Mouse (Mus musculus) lung, postnatal 10 days (tissue): Measurements from ENCODE around the gene Arhgef3.
"Not testable (repeated sequence)": the region's sequence is repeated elsewhere in the genome, so short reads cannot be mapped to it uniquely, and the experiment has no call there.

Experiments
- DNase-seq: peaks from one replicate; pipeline ENCODE4 v3.0.0; 2021

Gene Arhgef3

DNA sequence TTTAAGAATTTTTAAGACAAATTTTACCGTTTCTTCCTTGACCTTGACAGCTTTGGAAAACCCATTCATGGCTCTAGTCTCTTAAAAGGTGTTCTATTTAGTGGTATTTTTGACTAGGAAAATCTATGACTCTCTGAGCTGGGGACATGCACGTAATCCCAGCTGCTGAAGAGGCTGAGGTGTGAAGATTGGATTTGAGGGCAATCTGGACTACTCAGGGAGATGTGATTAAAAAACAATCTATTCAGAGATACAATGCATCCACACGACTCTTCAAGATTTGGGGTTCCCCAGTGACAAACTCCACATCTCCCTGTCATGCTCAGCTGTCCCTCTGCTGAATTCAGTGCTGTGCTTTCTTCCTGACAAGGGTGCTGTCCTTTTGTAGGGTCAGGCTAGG, 84.4 kb downstream of the Arhgef3 start:
- DNase-seq, result no peak

DNA sequence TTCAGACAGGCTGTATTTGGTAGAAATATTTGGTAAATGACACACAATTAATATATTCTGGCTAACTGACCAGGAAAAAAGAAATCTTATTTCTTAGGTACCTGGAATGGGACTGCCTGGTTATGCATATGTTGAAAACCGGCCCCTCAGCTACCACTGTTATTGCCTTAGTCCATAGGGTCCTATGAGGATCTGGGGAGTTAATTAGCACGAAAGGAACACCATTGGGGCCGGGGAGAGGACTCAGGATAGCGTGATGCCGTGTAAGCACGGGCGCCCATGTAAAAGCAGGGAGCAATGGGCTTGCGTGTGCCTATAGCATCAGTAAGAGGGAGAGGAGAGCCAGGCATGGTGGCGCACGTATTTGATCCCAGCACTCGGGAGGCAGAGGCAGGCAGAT, 85.2 kb downstream of the Arhgef3 start:
- DNase-seq, result no peak

DNA sequence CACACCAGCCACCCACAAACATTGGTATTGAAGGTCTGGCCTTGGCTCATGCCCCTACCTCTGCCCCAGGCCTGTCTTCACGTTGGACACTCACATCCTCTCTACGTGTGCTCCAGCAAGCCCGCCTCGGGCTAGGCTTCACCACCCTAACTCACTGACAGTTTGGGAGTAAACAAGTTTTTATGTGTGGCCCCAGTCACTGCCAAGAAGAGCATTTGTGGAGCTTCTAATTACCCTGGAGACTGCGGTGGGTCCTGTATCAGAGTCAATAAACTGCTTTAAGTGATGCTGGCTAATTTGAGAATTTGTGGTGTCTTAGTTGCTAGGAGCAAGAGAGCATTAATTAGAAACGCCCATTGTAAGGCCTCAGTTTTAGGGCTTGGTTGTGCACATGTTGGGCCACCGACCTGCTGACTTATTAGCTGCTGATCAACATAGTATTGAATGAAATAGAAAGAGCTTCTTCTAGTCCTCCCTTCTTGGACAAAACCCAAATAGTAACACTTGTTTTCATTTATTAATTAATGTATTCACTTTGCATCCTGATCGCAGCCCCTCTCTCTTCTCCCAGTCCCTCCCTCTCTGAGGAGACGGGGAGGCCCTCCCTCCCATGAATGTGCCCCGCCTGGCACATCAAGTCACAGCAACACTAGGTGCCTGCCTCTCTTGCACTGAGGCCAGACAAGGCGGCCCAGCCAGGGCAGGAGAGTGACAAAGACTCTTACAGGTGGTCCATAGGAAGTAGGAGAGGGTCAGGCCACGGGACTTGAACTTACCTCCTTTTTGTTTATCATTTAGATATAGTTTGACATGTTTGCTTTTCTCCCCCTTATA, 86.3 kb downstream of the Arhgef3 start:
- DNase-seq, result no peak

DNA sequence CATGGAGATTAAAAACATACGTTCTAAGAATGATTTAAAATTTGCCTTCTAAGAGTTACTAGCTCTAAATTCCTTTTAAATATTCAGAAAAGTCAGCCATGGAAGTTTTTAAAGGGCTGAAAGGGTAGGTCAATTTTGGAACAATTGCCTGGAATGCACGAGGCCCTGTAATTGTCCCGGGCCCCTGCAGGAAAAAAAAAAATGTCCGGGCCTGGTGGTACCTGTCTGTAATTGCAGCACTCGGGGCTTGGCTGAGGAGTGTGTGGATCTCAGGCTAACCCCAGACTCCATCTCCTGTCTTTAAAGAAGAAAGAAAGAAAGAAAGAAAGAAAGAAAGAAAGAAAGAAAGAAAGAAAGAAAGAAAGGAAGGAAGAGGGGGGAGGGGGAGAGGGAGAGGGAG, 87.1 kb downstream of the Arhgef3 start:
- DNase-seq, result no peak

DNA sequence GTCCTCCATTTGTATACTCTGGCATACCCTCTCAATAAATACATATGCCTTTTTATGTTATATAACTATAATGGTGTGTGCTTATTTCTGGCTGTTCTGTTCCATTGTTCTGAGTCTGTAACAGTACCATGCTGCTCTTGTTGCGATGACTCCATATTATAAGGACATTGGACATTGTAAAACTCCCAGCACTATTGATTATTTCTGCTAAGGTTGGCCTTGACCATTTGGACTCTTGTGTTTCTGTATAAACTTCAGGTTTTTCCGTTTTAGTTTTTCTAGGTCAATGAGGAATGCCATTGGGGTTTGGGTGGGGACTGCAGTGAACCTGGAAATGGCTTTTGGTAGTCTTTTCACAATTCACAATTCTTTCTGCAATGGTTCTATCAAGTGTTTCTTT, 90.0 kb downstream of the Arhgef3 start:
- no peak for DNase-seq

DNA sequence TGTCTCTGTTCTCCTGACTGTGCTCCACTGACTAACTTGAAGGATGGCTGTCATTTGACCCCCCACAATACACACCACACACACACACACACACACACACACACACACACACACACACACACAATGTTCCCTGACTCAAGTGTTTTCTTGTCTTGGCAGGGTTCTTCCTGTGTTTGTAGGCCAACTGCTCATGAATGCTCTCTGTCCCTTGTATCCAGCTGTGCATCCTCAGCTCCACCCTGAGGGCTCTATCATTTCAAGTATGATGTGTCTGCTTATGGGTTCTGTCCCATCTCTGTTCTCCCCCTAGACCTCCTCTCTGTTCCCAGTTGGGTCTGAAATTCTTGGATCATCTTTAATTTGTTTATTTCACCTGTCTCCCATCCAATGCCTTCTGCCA, 91.7 kb downstream of the Arhgef3 start:
- DNase-seq, result peak; percentile 47

DNA sequence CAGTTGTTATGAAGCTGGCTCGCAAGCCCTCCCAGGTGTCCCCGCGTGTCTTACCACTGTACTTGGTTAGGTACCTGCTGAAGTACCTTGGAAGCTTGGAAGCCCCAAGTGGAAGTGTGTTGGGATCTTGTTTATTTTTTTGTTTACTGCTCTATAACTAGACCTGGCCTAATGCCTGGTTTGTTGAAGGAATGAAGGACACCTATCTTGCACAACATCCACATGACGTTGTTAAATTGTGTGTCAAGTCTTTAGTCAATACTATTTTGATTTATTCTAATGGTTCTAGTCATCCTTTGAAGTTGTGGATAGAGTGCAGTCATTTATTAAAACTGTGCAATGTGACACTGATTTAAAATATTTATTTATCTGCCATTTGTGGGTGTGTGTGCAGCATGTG, 94.8 kb downstream of the Arhgef3 start:
- no peak for DNase-seq

DNA sequence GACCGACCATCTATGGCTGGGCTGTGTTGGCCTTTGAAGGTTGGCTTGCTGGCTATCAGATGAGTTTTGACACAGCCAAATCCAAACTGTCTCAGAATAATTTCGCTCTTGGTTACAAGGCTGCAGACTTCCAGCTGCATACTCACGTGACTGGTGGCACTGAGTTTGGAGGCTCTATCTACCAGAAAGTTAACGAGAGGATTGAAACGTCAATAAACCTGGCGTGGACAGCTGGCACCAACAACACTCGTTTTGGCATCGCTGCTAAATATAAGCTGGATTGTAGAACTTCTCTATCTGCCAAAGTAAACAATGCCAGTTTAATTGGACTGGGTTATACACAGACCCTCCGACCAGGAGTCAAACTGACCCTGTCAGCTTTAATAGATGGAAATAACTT, 96.1 kb downstream of the Arhgef3 start:
- DNase-seq, result not testable (repeated sequence)

DNA sequence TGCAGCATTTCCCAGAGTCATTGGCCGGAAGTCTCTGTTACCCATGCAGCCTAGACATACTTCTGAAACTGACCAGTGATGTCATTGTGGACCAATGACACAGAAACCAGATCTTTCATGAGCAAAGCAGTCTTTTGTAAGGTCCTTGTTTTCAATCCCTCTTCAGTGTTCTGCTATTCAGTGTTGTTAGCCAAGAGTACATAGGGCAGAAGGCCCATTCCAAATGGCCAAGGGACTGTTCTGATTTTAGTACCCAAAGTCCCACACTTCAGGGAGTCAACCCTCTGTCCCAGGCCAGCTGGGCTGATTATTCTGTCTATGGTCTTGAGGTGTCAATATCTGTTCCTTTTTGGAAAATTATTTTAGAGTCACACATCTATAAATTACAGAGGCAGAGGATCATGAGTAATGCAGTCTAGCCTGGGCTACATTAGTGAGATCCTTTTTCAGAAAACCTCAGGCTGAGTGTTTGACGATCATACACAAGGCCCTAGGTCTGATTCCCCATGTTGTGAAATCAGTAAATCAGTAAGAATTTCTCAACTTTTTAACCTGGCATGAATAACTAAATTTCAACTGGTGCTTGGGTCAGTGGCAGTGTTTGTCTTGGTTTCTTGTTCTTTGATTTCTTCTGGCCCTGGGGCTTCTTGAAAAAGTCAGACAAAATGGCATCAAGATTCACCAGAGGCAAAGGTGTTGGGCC, 97.2 kb downstream of the Arhgef3 start:
- no peak for DNase-seq

DNA sequence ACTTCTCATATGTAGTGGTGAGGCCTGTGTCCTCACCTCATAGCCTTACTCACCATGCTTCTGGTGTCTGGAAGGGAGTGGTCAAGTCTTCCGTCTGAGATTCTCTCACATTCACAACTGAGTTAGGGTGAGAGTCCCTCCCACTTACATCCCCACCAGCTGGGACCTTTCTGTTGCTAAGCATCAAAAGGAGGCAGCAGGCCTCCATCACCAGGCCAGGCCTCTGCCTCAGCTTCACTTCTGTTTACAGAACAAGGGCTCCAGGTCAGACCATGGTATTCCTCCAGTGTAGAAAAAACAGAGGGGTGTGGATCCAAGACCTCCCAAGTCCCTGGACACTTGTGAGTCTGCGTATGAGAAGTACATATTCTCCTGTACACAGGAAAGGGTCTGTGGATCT, 99.5 kb downstream of the Arhgef3 start:
- DNase-seq, result no peak

DNA sequence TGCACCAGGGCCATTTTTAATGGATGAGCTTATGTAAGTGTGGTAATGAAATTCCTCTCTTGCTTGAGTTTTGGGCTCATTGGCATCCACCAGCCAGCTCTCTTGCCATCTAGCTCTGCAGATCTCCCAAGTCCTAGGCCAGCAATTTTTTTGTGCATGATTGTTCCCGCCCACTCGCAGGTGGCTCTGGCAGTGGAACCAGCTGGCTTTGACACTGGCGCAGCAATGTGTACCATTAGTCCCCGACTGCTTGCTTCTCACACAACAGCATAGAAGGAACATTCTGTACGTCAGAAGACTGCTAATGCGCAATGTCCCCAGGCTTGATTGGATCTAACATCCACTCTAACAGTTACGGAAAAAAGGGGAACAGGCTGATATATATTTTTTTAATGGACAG, 105.0 kb downstream of the Arhgef3 start:
- DNase-seq, result no peak

DNA sequence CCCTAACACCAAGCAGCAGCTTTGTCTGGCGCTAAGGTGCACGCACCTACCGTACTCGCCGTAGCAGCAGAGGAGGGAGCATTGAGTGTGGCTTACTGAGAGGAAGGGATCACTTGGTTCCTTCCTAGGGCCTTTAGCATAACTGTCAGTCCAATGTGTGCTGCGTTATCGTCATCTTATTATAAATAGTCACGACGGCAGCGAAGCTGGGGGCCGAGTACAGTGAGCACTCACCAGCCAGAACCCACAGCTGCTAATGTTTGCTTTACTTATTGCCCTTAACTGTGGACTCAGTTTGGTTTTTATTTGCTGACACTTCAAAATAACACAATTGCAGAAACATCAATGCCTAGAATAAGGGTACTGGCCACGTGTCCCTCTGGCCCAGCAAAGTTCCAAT, 105.6 kb downstream of the Arhgef3 start:
- no peak for DNase-seq

DNA sequence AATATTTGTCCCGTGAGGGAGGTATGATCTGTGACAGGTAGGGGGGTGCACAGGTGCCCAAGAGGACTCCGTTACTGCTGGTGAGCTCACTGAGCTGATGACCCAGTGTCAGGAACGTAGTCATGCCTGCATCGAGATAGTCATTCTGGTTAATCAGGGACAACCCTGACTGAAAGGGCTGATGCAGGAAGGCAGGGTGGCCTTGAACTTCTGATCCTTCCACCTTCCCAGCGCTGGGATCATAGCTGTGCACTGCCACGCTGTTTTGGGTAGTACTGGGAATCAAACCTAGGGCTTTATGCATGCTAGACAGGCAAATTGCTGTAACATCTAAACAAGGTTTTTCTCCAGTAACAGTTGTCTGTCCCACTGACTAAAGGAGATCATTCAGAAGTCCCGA, 109.9 kb downstream of the Arhgef3 start:
- DNase-seq, result no peak

DNA sequence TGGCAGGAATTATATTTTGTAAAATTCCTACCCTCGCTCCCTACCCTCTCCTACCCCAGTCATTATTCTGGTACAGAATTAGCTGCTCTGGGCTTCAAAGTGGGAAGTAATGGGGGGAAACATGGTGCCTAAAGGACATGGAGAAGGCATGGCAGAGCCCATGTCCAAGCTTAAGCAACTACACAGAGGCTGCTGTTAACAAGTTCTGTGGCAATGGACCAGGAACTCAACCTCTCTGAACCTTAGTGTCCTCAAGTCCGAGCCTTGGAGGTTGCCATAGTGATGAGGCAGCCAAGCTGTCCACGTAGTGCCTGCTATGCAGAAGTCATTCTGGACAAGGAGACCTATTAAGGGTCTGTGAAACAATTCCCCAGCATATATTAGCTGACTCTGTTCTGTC, 111.6 kb downstream of the Arhgef3 start:
- no peak for DNase-seq

DNA sequence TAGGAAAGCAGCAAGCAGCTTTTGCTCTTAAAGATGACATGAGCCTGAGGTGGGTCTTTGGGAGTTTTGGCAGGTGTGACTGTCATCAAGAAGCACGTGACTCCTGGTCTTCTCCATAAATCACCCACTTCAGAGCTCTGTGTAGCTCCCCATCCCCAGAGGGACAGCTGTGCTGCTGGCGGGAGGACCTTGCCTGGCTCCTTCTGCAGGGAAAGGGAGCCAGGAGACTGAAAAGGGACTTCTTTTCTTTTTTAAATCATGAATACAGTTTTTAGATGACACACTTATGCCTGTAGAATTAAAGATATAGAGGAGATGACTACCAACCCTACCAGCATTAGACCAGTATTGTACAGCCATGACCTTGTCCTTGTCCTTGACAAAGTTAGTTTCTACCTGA, 113.6 kb downstream of the Arhgef3 start:
- DNase-seq, result no peak

DNA sequence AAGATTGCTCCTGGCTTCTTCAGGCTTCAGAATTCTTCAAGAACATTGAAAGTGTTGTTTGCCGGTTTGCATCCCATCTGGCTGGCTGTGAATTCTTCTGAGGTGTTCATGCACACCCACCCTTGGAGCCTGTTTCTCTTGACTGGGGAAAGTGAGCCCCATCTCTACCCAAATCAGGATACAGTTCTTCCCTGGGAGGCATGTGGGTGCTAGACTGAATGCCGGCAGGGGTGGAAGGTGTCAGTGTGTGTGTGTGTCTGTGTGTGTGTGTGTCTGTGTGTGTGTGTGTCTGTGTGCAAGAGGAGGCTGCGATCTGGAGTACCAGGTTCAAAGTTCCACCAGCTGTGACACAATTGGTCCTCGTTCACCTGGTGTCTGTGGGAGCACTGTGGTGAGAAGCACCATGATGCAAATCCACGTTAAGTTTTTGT, 114.3 kb downstream of the Arhgef3 start:
- no peak for DNase-seq

DNA sequence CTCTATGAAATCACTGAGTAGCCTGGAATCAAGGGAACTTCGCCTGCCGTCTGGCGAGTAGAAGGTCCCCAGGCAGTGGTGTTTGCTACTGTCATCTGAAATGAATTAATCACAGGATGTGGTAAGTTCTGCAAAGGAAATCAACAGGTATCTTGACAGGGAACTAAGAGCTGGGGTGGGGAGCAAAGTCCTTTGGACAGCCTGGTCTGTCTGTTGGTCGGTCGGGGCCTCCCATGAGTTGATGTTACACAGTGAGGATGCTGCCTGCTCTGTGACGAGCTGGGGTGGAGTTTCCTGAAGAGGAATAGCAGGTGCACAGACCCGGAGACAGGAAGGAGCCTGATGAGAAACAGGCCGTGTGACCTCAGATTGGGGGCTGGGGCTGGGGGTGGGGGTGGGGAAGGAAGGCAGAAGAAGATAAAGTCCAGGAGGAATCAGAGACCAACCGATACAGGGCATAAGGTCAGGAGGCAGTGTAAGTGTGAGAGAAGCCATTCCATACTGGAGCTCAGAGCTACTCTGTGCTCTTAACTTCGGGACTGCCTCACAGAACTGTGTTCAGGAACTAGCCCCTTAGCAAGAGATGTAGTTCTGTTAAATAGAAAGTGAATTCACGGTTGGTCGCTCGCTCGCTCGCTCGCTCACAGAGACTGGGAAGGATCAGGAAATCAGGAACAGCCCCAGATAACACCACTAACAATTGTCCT, 114.9 kb downstream of the Arhgef3 start:
- peak; percentile 66 for DNase-seq

DNA sequence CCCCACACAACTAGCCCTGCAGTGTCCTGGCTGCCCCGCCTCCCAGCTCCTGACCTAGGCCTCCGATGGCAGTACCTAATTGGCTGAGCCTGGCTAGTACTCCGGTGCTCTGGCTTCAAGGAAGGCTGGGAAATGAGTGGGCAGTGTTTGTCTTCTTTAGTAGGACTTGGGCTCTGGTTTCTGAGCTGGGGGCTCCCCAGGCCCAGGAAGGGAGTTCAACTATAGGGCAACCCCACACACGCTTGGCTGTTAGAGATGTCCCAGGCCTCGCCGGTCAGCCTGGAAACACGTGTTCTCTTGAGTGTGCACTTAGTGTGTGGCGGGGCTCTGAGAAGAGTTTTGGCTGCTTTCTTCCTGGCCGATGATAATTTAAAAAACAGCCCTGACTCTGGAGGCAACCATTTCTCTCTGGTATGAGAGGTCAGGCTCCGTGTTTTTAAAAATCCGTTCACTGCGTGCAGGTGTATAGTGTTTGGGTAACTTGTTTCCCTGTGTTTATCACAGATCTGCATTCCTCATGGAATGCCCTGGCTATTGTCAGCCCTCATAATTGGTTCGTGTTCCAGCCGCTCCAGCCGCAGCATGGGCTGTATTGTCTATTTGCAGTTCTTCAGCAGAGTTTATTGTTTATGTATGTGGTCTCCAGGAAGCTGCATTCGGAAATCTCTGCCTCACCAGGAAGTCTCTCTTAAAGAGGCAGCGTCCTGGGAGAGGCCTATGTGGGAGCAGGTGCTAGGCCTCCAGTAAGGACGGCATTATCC, 115.7 kb downstream of the Arhgef3 start:
- DNase-seq, result peak; percentile 75

DNA sequence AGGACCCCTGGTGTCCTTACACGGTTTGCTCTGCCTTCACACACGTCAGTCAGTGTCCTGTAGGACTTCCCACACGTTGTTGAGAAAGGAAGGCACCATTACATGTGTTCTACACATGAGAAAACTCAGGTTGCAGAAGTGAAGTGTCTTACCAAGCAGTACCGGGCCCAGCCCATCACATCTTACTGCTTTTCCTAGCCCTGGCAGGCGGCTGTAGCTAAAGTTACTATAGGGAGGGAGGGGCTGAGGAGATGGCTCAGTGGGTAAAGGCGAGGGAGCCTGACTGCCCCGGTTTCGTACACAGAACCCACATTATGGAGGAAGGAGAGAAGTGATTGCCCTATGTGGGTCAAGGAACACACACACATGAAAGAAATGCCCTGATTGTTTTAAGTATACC, 116.8 kb downstream of the Arhgef3 start:
- DNase-seq, result no peak

DNA sequence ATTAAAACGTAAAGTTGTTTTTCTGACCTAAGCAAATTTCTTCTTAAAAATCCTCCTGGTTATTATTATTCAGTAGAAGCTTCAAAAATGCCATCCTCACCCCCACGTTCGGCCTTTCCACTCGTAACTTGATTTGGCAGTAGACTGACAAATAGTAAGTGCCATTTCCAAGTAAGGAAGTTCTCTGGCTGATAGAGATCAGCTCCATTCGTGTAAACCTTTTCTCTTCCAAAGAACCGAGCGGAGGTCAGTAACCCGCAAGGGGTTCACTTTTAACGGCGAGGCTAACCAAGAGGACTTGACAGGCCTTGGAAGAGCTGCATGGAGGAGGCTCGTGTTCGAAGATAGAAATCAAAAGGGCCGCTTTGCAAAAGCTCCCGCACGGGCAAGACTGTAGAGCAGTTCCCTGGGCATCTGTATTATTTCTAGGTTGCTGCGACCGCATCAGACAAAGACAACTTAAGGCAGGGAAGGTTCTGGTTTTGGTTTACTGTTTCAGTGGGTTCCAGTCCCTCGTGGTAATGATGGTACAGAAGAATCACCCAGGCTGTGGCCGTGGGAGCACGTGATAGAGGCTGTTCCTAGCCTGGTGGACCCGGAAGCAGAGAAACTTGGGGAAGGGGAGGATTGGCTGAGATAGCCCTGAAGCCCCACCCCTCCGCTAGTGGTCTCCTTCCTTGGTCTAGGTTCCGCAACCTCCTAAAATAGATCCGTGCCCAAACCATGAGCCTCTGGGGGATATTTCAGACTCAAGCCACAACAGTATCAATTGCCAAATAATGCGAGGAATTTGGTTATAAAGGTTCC, 117.5 kb downstream of the Arhgef3 start:
- DNase-seq, result no peak

DNA sequence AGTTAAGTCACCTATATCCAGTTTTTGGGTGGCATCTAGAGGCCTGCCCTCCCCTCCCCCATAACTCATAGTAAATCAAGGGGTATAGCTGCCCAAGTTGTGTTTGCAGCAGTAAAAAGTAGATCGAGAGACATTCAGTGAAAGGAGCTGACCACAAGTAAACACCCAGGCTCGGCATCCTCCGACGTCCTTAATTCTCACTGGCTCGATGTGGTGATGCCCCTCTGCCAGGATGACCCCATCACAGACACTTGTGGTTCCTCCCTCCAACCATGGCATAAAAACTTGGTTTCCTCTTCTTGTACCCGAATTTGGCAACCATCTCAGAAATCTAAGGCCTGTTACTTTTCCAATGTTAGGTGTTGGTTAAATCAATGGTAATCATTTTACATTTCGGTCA, 118.4 kb downstream of the Arhgef3 start:
- no peak for DNase-seq

DNA sequence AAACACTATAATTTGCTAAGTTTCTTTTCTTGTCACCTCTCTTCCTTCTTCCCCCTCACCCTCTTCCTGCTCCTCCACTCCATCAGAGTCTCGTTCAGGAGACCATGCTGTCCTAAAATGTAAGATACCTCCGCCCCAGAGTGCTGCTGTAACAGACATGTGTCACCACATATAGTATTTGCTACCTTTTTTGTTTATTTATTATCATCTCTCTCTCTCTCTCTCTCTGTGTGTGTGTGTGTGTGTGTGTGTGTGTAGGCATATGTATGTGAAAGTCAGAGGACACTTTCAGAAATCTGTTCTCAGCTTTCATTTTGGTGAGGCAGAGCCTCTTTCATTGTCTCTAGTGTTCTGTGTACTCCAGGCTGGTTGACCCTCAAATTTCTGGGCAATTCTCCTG, 119.0 kb downstream of the Arhgef3 start:
- no peak for DNase-seq
